Mouse (Mus musculus): ENCODE measurements around the gene Fam57a. TPM values are rescaled to one million over a fixed set of nuclear protein-coding genes. Genes with fewer than 3 reads are reported as not detected.

Gene Fam57a
- 26.4 and 27.5 TPM in 2 replicates for polyA plus RNA-seq (2012; rRNA removed)

GRCm38 (mm10) chr11:76179495-76180145 lies at the start of gene Fam57a, which contains the start of gene Vps53:
TSS of gene Fam57a (plus strand) at chr11:76179671.
TSS of gene Vps53 (minus strand) at chr11:76179647.

GRCm38 (mm10) chr11:76217390-76217800 lies 37.9 kb downstream of the Fam57a start, which contains the start of the genes Dbil5 and Gemin4:
TSS of gene Dbil5 (plus strand) at chr11:76217608.
TSS of gene Gemin4 (minus strand) at chr11:76217664.

GRCm38 (mm10) chr11:76242901-76243810 lies 63.7 kb downstream of the Fam57a start, which contains the start of the genes Mrm3 and Glod4:
TSS of gene Mrm3 (plus strand) at chr11:76243715.
TSS of gene Glod4 (minus strand) at chr11:76243725.

Other genes with a start within 250 kb of the Fam57a start
- 2.2 and 2.3 TPM in 2 replicates for gene Rph3al, start 241.2 kb upstream of the Fam57a start, polyA plus RNA-seq (2012; rRNA removed)
- gene 1700016K19Rik, start 179.8 kb upstream of the Fam57a start, polyA plus RNA-seq (2012; rRNA removed) = 4.0 and 4.1 TPM in 2 replicates
- 4.2 and 9.9 TPM in 2 replicates for gene Rflnb, start 151.9 kb upstream of the Fam57a start, polyA plus RNA-seq (2012; rRNA removed)
- 47.3 and 49.3 TPM in 2 replicates for gene Vps53, start within 50 bp of the Fam57a start, polyA plus RNA-seq (2012; rRNA removed)
- 0.44 and 0.71 TPM in 2 replicates for gene Dbil5, start 37.9 kb downstream of the Fam57a start, polyA plus RNA-seq (2012; rRNA removed)
- gene Gemin4, start 38.0 kb downstream of the Fam57a start, polyA plus RNA-seq (2012; rRNA removed) = 9.8 and 10.7 TPM in 2 replicates
- 13.6 and 14.3 TPM in 2 replicates for gene Mrm3, start 64.0 kb downstream of the Fam57a start, polyA plus RNA-seq (2012; rRNA removed)
- gene Glod4, start 64.1 kb downstream of the Fam57a start, polyA plus RNA-seq (2012; rRNA removed) = 59.8 and 64.1 TPM in 2 replicates
- 33.6 and 41.1 TPM in 2 replicates for gene Nxn, start 219.5 kb downstream of the Fam57a start, polyA plus RNA-seq (2012; rRNA removed)
- 32.0 and 32.5 TPM in 2 replicates for gene Timm22, start 227.3 kb downstream of the Fam57a start, polyA plus RNA-seq (2012; rRNA removed)

Measured in central nervous system, embryonic 14 days (tissue).